Mouse (Mus musculus) intestine, postnatal 0 days (tissue): ENCODE data around the gene Shank3. TPM values are rescaled to one million over a fixed set of nuclear protein-coding genes. Genes with fewer than 3 reads are reported as not detected.

Source experiments
- ATAC-seq: fragments of 200-750 bp; cut with Nextera tagmentation; 2 replicates; pipeline ENCODE4 v1.8.0; 2017; ENCODE audit warnings: mild to moderate bottlenecking, moderate TSS enrichment, moderate library complexity
- H3K27ac ChIP-seq: fragments of 300-500 bp; sonication (generic); 2 replicates; pipeline ENCODE4 v1.5.1; 2014; ENCODE audit warnings: mild to moderate bottlenecking, low read depth, low read length, moderate library complexity
- H3K27me3 ChIP-seq: fragments of 300-500 bp; sonication (generic); replicated peaks from 2 replicates; pipeline ENCODE4 v1.6.1; 2014; ENCODE audit warnings: low read length, mixed read lengths; ENCODE audit not compliant: control insufficient read depth, insufficient read depth
- H3K36me3 ChIP-seq: fragments of 300-500 bp; sonication (generic); 2 replicates; pipeline ENCODE4 v1.6.1; 2014; ENCODE audit warnings: mild to moderate bottlenecking, moderate library complexity; ENCODE audit not compliant: control insufficient read depth, insufficient read depth
- H3K4me1 ChIP-seq: fragments of 300-500 bp; sonication (generic); replicated peaks from 2 replicates; pipeline ENCODE4 v1.6.1; 2014; ENCODE audit warnings: antibody characterized with exemption, low read length, mixed read lengths; ENCODE audit not compliant: control insufficient read depth, insufficient read depth
- H3K4me2 ChIP-seq: fragments of 300-500 bp; sonication (generic); replicated peaks from 2 replicates; pipeline ENCODE4 v1.6.1; 2014; ENCODE audit warnings: low read depth, mild to moderate bottlenecking, moderate library complexity
- H3K4me3 ChIP-seq: fragments of 300-500 bp; sonication (generic); 2 replicates; pipeline ENCODE4 v1.5.1; 2014; ENCODE audit warnings: low read depth, low read length
- H3K9ac ChIP-seq: fragments of 300-500 bp; sonication (generic); 2 replicates; pipeline ENCODE4 v1.6.1; 2014; ENCODE audit warnings: mild to moderate bottlenecking, low read depth, low read length
- H3K9me3 ChIP-seq: fragments of 300-500 bp; sonication (generic); 2 replicates; pipeline ENCODE4 v1.6.1; 2016; ENCODE audit warnings: mixed run types; ENCODE audit not compliant: control insufficient read depth
- CTCF ChIP-seq: sonication (generic); IDR thresholded peaks from 2 replicates; pipeline ENCODE4 v1.5.1; 2016; ENCODE audit warnings: low read depth, mild to moderate bottlenecking, control low read depth, antibody characterized with exemption, moderate library complexity
- WGBS: fragments of 180-500 bp; shearing (Covaris S2); extraction: QIAGEN DNeasy Blood & Tissue Kit; methylation state at CpG from one replicate; pipeline ENCODE4 v1.1.7; 2014; 5-methylcytosine and 5-hydroxymethylcytosine counted together
- polyA plus RNA-seq: library from polyadenylated mRNA; unstranded; fragments of >200 nt; fragmentation: Nextera tagmentation; extraction: Ambion mirVana; gene quantifications from 2 replicates; pipeline ENCODE4 v1.2.1, GENCODE M21; 2015

Gene Shank3
- polyA plus RNA-seq, 1 experiment from 2014 or later: 0.51 TPM

- H3K4me2 ChIP-seq: no peak overlapping the region
- H3K27ac ChIP-seq: peak overlapping the region; percentile 57; the same call in 1 of the 2 replicates
- no peaks in the 10 kb centered on the region for H3K9me3 ChIP-seq
- H3K4me3 ChIP-seq: peak overlapping the region; percentile 67
- H3K27me3 ChIP-seq: peaks cover 31% of the 10 kb centered on the region
- H3K36me3 ChIP-seq: no peaks in the 10 kb centered on the region
- ATAC-seq: no peak; the same call in 1 of the 2 replicates
- H3K4me1 ChIP-seq: no peaks in the 10 kb centered on the region
- no peak overlapping the region for H3K9ac ChIP-seq
- no peak for TF ChIP-seq CTCF
- WGBS: 17% methylated on average over 4 of the region's 4 CpGs
Measured at GRCm38 (mm10) chr15:89497391-89498048, 1.9 kb upstream of the Shank3 start.

- Histone ChIP-seq H3K27ac (peak overlapping the region; percentile 57), H3K9me3 (no peaks in the 10 kb centered on the region), H3K4me1 (no peaks in the 10 kb centered on the region), H3K4me3 (peak overlapping the region; percentile 67), H3K4me2 (peak overlapping the region; percentile 98), H3K27me3 (peaks cover 31% of the 10 kb centered on the region), H3K9ac (0 out of 2 replicates have a peak overlapping the region, but pooled peaks have one; percentile 55), H3K36me3 (no peaks in the 10 kb centered on the region)
- TF ChIP-seq CTCF: no peak
- no peak for ATAC-seq
- 4% methylated on average over 41 of the region's 41 CpGs for WGBS
Measured at GRCm38 (mm10) chr15:89498049-89498960, 1.1 kb upstream of the Shank3 start.

- no peak for TF ChIP-seq CTCF
- Histone ChIP-seq H3K9ac (peak overlapping the region; percentile 55), H3K4me3 (peak overlapping the region; percentile 67), H3K27me3 (peaks cover 31% of the 10 kb centered on the region), H3K36me3 (no peaks in the 10 kb centered on the region), H3K4me2 (peak overlapping the region; percentile 98), H3K4me1 (no peaks in the 10 kb centered on the region), H3K27ac (peak overlapping the region; percentile 21; the same call in 1 of the 2 replicates), H3K9me3 (no peaks in the 10 kb centered on the region)
- peak; percentile 24 for ATAC-seq
- WGBS: under 1% methylated on average over 28 of the region's 60 CpGs
Measured at GRCm38 (mm10) chr15:89499784-89500220, 379 bp downstream of the Shank3 start.

DNA sequence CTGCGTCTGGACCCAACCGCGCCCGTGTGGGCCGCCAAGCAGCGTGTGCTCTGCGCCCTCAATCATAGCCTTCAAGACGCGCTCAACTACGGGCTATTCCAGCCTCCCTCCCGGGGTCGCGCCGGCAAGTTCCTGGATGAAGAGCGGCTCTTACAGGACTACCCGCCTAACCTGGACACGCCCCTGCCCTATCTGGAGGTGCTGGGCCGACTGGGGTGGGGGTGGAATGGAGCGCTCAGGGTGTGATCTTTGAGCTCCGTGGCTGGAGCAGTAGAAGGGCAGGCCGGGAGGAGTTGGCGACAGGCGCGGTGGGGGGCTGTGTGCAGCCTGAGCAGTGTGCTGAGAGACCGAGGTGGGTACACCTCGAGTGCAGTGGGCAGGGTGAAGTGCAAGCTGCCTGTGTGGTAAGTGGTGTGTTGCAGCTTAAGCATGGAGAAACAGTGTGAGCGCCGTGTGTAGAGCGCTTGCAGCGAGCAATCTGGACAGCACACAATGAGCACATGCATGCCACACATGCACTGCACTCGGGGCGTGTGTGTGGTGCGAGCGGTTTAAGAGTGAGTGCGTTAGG lies 883 bp downstream of the Shank3 start:
- peak; percentile 5; the same call in 1 of the 2 replicates for ATAC-seq
- 2% methylated on average over 35 of the region's 35 CpGs for WGBS
- Histone ChIP-seq H3K9ac (0 out of 2 replicates have a peak overlapping the region, but pooled peaks have one; percentile 55), H3K9me3 (no peaks in the 10 kb centered on the region), H3K4me2 (peak overlapping the region; percentile 98), H3K27ac (no peak overlapping the region), H3K4me1 (no peaks in the 10 kb centered on the region), H3K36me3 (no peaks in the 10 kb centered on the region), H3K27me3 (peaks cover 31% of the 10 kb centered on the region), H3K4me3 (peak overlapping the region; percentile 67)
- TF ChIP-seq CTCF: no peak

GRCm38 (mm10) chr15:89501321-89501720 lies 1.9 kb downstream of the Shank3 start:
- 86% methylated on average over 3 of the region's 3 CpGs for WGBS
- TF ChIP-seq CTCF: no peak
- Histone ChIP-seq H3K9me3 (no peaks in the 10 kb centered on the region), H3K27ac (no peak overlapping the region), H3K9ac (no peak overlapping the region), H3K4me2 (no peak overlapping the region), H3K4me1 (no peaks in the 10 kb centered on the region), H3K36me3 (no peaks in the 10 kb centered on the region), H3K27me3 (peaks cover 31% of the 10 kb centered on the region), H3K4me3 (no peak overlapping the region)
- no peak for ATAC-seq

DNA sequence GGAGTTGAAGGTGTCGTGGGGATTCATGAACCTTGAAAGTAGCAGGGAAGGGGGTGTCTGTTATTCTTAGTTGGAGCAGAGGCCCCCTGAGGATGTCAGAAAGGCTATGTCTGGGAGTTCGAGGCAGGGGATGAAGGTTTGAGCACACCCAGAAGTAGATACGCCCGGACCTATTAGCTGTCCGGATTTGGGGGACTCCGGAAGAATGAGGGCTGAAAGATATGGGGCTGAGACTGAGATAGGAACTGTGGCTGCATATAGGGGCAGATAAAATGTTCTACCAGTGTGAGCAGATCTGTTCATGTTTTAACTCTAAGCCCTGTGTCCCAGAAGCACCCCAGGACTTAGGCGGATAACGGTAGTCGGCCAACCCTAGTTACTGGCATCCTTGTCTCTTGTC lies 5.4 kb downstream of the Shank3 start:
- H3K4me1 ChIP-seq: no peaks in the 10 kb centered on the region
- 94% methylated on average over 9 of the region's 9 CpGs for WGBS
- H3K27ac ChIP-seq: no peak overlapping the region
- no peak for TF ChIP-seq CTCF
- peaks cover 8% of the 10 kb centered on the region; the same call in 1 of the 2 replicates for H3K27me3 ChIP-seq
- H3K4me3 ChIP-seq: no peak overlapping the region
- H3K9ac ChIP-seq: no peak overlapping the region
- H3K9me3 ChIP-seq: no peaks in the 10 kb centered on the region
- no peak overlapping the region for H3K4me2 ChIP-seq
- no peak for ATAC-seq
- H3K36me3 ChIP-seq: no peaks in the 10 kb centered on the region
